Mouse (Mus musculus): ENCODE data around the gene Gm5624. TPM values are rescaled to one million over a fixed set of nuclear protein-coding genes. Genes with fewer than 3 reads are reported as not detected.
"Not testable (repeated sequence)": the region's sequence is repeated elsewhere in the genome, so short reads cannot be mapped to it uniquely, and the experiment has no call there.

Gm5624 gene
- polyA plus RNA-seq (2017; shearing (Covaris generic)) = not detected

- ATAC-seq = not testable (repeated sequence)
Observed at GRCm38 (mm10) chr14:44627737-44628136, at the start of gene Gm5624. Gene Gm5624, minus strand, starts transcription at chr14:44627938.

- not testable (repeated sequence) for ATAC-seq
Observed at GRCm38 (mm10) chr14:44591765-44592164, 36.0 kb downstream of the Gm5624 start.

GRCm38 (mm10) chr14:44582853-44583252, 44.9 kb downstream of the Gm5624 start, which contains the start of gene Gm8247:
Gene Gm8247, plus strand, starts transcription at chr14:44583153.
- not testable (repeated sequence) for ATAC-seq

GRCm38 (mm10) chr14:44547961-44548360, 79.8 kb downstream of the Gm5624 start:
- not testable (repeated sequence) for ATAC-seq

GRCm38 (mm10) chr14:44517976-44518375, 109.8 kb downstream of the Gm5624 start, which contains the start of gene Gm17093:
Gene Gm17093, plus strand, starts transcription at chr14:44518276.
- ATAC-seq = not testable (repeated sequence)

Other genes starting within 250 kb of the Gm5624 start
- gene Gm3371, start 217.2 kb downstream of the Gm5624 start, polyA plus RNA-seq (2017; shearing (Covaris generic)) = not detected
- not detected for gene Gm8232, start 194.3 kb downstream of the Gm5624 start, polyA plus RNA-seq (2017; shearing (Covaris generic))
- not detected for gene BC061237, start 135.5 kb downstream of the Gm5624 start, polyA plus RNA-seq (2017; shearing (Covaris generic))
- not detected for gene Gm17093, start 109.7 kb downstream of the Gm5624 start, polyA plus RNA-seq (2017; shearing (Covaris generic))
- gene Gm8247, start 44.8 kb downstream of the Gm5624 start, polyA plus RNA-seq (2017; shearing (Covaris generic)) = not detected
- not detected for gene Gm8257, start 78.5 kb upstream of the Gm5624 start, polyA plus RNA-seq (2017; shearing (Covaris generic))
- gene Gm8267, start 122.4 kb upstream of the Gm5624 start, polyA plus RNA-seq (2017; shearing (Covaris generic)) = not detected
- gene Ptgdr, start 231.4 kb upstream of the Gm5624 start, polyA plus RNA-seq (2017; shearing (Covaris generic)) = not detected

All from activated CD4-positive, CD25-positive, alpha-beta regulatory T cell, adult 4 months (primary cell).